Mouse (Mus musculus): Measurements from ENCODE around the gene Pde10a.
A peak's percentile ranks its signal among the peaks of the same experiment; 100 is the strongest.

Gene Pde10a

GRCm38 (mm10) chr17:8972152-8972854, 447.1 kb downstream of the Pde10a start:
- no peak for DNase-seq (ENCODE audit: low read depth)

- DNase-seq (ENCODE audit: low read depth), result no peak
Observed at GRCm38 (mm10) chr17:8973331-8973730, 448.2 kb downstream of the Pde10a start.

- no peak for DNase-seq (ENCODE audit: low read depth)
Observed at GRCm38 (mm10) chr17:8974423-8974822, 449.3 kb downstream of the Pde10a start.

- no peak for DNase-seq (ENCODE audit: low read depth)
Observed at GRCm38 (mm10) chr17:8974823-8975397, 449.7 kb downstream of the Pde10a start.

- DNase-seq (ENCODE audit: low read depth), result no peak
Observed at GRCm38 (mm10) chr17:8976745-8977144, 451.6 kb downstream of the Pde10a start.

- no peak for DNase-seq (ENCODE audit: low read depth)
Observed at GRCm38 (mm10) chr17:8977271-8977670, 452.1 kb downstream of the Pde10a start.

- DNase-seq (ENCODE audit: low read depth), result no peak
Observed at GRCm38 (mm10) chr17:8983576-8983975, 458.4 kb downstream of the Pde10a start.

- DNase-seq (ENCODE audit: low read depth), result no peak
Observed at GRCm38 (mm10) chr17:8985714-8986113, 460.5 kb downstream of the Pde10a start.

GRCm38 (mm10) chr17:8986551-8986950, 461.4 kb downstream of the Pde10a start:
- no peak for DNase-seq (ENCODE audit: low read depth)

GRCm38 (mm10) chr17:8987369-8987768, 462.2 kb downstream of the Pde10a start:
- no peak for DNase-seq (ENCODE audit: low read depth)

- peak; percentile 41 for DNase-seq (ENCODE audit: low read depth)
Observed at GRCm38 (mm10) chr17:8988119-8988807, 463.1 kb downstream of the Pde10a start, which contains the start of gene 1700010I14Rik. Gene 1700010I14Rik (plus strand): TSS chr17:8988333.

- DNase-seq (ENCODE audit: low read depth), result no peak
Observed at GRCm38 (mm10) chr17:8991160-8991559, 466.0 kb downstream of the Pde10a start.

GRCm38 (mm10) chr17:8995344-8995743, 470.2 kb downstream of the Pde10a start:
- no peak for DNase-seq (ENCODE audit: low read depth)

GRCm38 (mm10) chr17:9002438-9002837, 477.3 kb downstream of the Pde10a start:
- DNase-seq (ENCODE audit: low read depth), result peak; percentile 11

GRCm38 (mm10) chr17:9004516-9004915, 479.3 kb downstream of the Pde10a start:
- no peak for DNase-seq (ENCODE audit: low read depth)

- no peak for DNase-seq (ENCODE audit: low read depth)
Observed at GRCm38 (mm10) chr17:9023198-9023942, 498.2 kb downstream of the Pde10a start.

GRCm38 (mm10) chr17:9030181-9030580, 505.0 kb downstream of the Pde10a start:
- DNase-seq (ENCODE audit: low read depth), result no peak

GRCm38 (mm10) chr17:9031241-9032141, 506.3 kb downstream of the Pde10a start:
- DNase-seq (ENCODE audit: low read depth), result peak; percentile 20

GRCm38 (mm10) chr17:9032362-9033044, 507.3 kb downstream of the Pde10a start:
- no peak for DNase-seq (ENCODE audit: low read depth)

- DNase-seq (ENCODE audit: low read depth), result no peak
Observed at GRCm38 (mm10) chr17:9033511-9033910, 508.3 kb downstream of the Pde10a start.

All from fibroblast of lung, adult 2 months (primary cell).